Mouse (Mus musculus) ovary, adult 18-20 months (tissue): ENCODE measurements around the gene Tcea2.

ENCODE experiments used
- DNase-seq: peaks from one replicate; pipeline ENCODE4 v3.0.0; 2022; ENCODE audit warnings: low spot score, mixed read lengths

The Tcea2 gene

DNA sequence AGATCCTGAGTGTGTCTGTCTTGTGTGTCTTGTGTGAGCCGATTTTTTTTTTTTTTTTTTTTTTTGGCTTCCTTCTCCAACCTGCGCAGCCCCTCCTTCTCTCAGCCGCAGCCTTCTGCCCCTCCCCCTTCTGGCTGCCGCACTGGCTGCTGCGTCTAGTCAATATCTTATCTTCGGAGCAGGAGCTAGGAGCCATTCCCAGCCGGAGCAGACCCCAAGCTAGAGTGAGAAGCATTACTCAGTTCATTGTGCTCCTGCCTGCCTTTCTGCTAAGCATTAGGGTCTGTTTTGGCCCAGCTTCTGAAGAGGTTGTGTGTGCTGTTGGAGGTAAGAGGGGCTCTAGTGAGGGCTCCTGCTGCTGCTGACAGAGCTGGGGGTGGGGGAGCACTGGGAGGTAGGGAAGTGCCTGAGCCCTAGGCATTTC is 34.8 kb downstream of the Tcea2 start, which contains the start of gene Oprl1:
Oprl1 (plus strand) TSS at position 114 of the 424 bp plus-strand sequence.
- no peak for DNase-seq

DNA sequence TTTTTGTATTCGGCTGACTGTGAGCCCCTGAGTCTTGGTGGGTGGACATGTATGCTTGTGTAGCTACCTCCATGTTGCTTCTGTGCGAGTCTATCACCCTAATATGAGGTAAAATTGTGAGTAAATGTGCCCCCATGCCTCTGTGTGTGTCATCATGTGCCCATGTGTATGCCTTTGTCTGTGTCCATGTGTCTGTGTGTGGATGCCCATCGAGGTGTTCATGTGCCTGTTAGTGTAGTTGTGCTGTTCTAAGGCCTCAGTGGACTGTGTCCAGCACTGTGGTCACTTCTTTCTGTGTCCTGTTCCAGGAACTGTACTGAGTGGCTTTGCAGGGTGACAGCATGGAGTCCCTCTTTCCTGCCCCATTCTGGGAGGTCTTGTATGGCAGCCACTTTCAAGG is 35.3 kb downstream of the Tcea2 start:
- no peak for DNase-seq

DNA sequence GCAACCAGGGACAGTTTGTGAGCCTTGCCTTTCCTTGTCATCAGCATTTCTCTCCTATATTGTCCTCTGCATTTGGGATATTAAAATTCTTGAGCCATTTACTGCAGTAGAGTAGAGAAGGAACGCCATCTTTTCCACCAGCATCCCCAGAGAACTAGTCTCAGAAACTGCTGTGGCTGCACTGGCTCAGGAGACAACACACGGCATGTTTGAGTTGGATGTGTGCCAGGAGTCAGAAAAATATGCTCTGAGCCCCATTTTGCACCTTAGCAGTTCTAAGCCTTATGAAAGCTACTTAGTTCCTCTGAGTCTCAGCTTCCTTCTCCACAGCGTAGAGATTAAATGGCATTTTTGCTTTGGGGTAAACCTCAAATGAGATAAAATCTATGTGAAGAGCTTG is 36.9 kb downstream of the Tcea2 start:
- DNase-seq, result no peak

DNA sequence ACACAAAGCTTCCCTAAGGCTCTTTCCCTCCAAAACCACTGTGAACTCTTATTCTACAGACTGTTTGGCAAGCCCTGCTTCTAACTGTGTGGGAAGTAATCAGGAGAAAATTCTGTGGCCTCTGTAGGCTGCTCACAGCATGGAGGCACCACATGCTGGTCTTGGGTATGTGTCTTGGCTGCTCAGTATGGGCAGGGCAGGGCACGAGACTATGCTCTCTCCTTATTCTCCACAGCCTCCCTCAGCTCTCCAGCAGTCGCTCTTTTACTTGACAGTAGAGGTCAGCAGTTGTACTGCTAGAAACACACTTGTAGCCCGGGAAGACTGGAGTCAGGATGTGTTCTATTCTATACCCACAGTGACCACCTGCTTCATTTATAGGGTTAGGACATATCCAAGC is 40.0 kb downstream of the Tcea2 start:
- DNase-seq, result no peak

DNA sequence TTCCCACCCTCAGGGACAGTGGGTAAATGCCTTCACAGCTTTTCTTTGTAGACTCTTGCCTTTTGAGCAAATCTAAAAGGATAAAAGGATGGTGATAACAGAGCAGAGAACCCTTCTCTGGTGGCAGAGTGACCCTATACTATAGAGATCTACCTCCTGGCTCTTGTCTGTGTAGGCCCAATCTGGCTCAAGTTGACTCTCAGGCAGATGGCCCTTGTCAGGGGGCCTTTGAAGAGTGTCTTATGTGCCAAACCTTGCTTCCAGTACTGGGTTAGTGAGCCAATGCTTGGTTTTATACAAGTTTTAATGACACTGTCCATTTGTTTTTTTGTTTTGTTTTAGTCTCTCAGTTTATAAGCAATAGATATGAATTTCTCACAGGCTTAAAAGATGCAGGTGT is 41.1 kb downstream of the Tcea2 start:
- DNase-seq, result no peak

DNA sequence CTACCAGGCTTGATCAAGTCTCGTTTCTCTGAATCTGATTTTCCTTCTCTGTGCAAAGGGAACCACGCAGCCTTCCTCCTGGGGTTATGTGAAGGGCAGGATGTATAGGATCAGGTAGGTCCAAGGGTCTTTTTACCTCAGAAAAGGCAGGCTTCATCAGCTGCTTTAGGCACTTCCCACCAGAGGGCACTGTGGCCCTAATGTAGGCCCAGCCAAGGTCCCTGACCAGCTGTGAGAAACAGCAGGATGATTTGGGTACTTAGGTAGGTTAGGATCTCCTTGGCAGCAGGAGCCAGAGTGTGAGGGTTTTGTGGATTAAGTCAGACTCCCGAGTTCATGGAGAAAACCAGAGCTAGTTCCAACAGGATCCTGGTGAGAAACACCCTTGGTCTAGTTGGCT is 42.1 kb downstream of the Tcea2 start:
- no peak for DNase-seq

DNA sequence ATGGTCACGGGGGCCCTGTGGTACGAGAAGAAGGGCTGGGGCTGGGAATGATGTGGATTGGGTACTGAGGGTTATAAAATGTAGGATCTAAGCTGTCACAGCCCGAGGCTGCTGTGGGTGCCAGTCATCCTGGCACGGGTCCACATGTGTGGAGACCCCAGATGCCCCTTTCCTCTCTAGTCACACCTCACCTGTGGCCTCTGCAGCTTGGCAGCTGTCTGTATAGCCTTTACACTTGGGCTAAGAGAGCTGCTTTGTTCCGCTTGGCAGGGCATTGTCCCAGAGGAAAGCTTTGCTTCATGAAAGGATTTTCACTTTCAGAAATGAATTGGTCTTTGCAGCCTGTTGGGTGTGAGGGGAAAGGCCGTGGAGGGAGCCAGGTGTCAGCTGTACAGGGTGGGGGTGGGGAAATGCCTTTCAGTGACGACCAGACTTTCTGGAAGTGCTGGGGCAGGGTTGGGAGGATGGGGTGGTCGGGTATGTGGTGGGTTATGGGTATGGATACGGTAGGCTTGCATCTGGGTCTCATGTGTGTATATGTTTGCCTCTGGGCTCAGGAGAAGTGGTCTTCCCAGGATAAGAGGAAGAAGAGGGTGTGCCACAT is 47.7 kb downstream of the Tcea2 start:
- no peak for DNase-seq

DNA sequence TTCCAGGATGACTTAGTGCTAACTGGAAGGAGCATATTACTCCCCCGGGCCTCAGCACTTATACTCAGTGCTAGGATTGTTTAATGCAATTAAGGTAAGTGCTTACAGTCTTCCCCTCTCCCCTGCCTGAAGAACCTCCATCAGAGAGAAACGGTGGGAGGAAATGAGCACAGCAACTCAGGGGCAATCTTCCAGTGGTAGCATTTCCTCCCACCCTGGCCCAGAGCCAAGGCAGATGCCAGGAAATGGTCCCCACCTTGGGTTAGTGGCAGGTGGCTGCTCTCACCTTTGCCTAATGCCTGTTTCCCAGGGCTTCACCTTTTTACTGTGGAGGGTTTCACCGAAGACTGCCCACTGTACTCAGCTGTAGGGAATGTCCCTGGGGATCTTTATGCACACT is 49.9 kb downstream of the Tcea2 start:
- no peak for DNase-seq
